Mouse (Mus musculus) kidney, adult 2 months (tissue): ENCODE data around the gene Poldip2.

Experiments used
- CTCF ChIP-seq: fragments of 200-500 bp; conservative IDR thresholded peaks from 2 replicates; pipeline ENCODE4 v1.5.1; 2011; ENCODE audit warnings: low read depth, mild to moderate bottlenecking, control low read depth, low read length, moderate library complexity, mixed read lengths; ENCODE audit not compliant: insufficient read depth, insufficient read length
- POLR2A ChIP-seq: fragments of 200-500 bp; IDR thresholded peaks from one replicate; pipeline ENCODE4 v1.6.1; 2011; ENCODE audit warnings: low read depth, low read length, control low read depth

DNA sequence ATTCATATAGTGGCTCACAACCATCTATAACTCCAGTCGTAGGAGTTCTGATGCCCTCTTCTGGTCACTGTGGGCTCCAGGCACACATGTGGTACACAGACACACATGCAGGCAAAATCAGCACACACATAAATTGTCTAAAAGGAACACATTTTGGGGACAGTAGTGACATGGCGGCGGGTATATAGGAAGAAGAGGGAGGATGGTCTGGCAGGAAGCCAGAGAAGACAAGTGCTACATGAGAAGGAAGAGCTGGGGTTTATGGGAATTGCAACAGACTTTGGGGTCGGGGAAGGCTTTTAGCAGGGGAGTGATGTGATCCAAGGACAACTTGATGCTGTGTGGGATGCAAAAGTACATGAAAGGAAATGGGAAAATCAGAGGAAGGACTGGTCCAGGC is 22.5 kb downstream of the Poldip2 start:
- TF ChIP-seq CTCF (no peak), POLR2A (no peak)
